Mouse (Mus musculus) adipocyte (in vitro differentiated cells): ENCODE results near the gene Mapkap1.

Experiments
- DNase-seq: peaks from one replicate; pipeline ENCODE4 v3.0.0-alpha.2; 2016; ENCODE audit warnings: low spot score

The Mapkap1 gene

GRCm38 (mm10) chr2:34588546-34588945 is 182.0 kb downstream of the Mapkap1 start:
- no peak for DNase-seq

GRCm38 (mm10) chr2:34591721-34592360 is 185.3 kb downstream of the Mapkap1 start:
- DNase-seq, result no peak

GRCm38 (mm10) chr2:34592361-34592960 is 185.9 kb downstream of the Mapkap1 start:
- DNase-seq, result no peak

- no peak for DNase-seq
These were observed 187.4 kb downstream of the Mapkap1 start for GRCm38 (mm10) chr2:34594001-34594400.

GRCm38 (mm10) chr2:34599606-34600255 is 193.2 kb downstream of the Mapkap1 start:
- DNase-seq, result no peak

- DNase-seq, result no peak
These were observed 194.2 kb downstream of the Mapkap1 start for GRCm38 (mm10) chr2:34600734-34601133.

- peak; percentile 44 for DNase-seq
These were observed 195.6 kb downstream of the Mapkap1 start for GRCm38 (mm10) chr2:34602111-34602541.

- no peak for DNase-seq
These were observed 196.3 kb downstream of the Mapkap1 start for GRCm38 (mm10) chr2:34602896-34603295.

- DNase-seq, result no peak
These were observed 197.2 kb downstream of the Mapkap1 start for GRCm38 (mm10) chr2:34603653-34604214.

- DNase-seq, result no peak
These were observed 198.5 kb downstream of the Mapkap1 start for GRCm38 (mm10) chr2:34605040-34605439.

- no peak for DNase-seq
These were observed 202.3 kb downstream of the Mapkap1 start for GRCm38 (mm10) chr2:34608917-34609316.

- peak; percentile 71 for DNase-seq
These were observed 202.9 kb downstream of the Mapkap1 start for GRCm38 (mm10) chr2:34609516-34609915.

- no peak for DNase-seq
These were observed 214.3 kb downstream of the Mapkap1 start for GRCm38 (mm10) chr2:34620778-34621415.

- DNase-seq, result no peak
These were observed 214.9 kb downstream of the Mapkap1 start for GRCm38 (mm10) chr2:34621485-34621884.

GRCm38 (mm10) chr2:34622518-34622917 is 215.9 kb downstream of the Mapkap1 start:
- no peak for DNase-seq

GRCm38 (mm10) chr2:34623181-34623580 is 216.6 kb downstream of the Mapkap1 start:
- no peak for DNase-seq

GRCm38 (mm10) chr2:34624076-34624475 is 217.5 kb downstream of the Mapkap1 start:
- no peak for DNase-seq

GRCm38 (mm10) chr2:34627328-34628226 is 221.0 kb downstream of the Mapkap1 start:
- no peak for DNase-seq

- DNase-seq, result peak; percentile 83
These were observed 222.5 kb downstream of the Mapkap1 start for GRCm38 (mm10) chr2:34628903-34629540.

GRCm38 (mm10) chr2:34629758-34630157 is 223.2 kb downstream of the Mapkap1 start:
- no peak for DNase-seq

GRCm38 (mm10) chr2:34630445-34630844 is 223.9 kb downstream of the Mapkap1 start:
- DNase-seq, result no peak
